Comparison of ENCODE assay signal across 22 mouse cellular contexts in the genomic region with DNA sequence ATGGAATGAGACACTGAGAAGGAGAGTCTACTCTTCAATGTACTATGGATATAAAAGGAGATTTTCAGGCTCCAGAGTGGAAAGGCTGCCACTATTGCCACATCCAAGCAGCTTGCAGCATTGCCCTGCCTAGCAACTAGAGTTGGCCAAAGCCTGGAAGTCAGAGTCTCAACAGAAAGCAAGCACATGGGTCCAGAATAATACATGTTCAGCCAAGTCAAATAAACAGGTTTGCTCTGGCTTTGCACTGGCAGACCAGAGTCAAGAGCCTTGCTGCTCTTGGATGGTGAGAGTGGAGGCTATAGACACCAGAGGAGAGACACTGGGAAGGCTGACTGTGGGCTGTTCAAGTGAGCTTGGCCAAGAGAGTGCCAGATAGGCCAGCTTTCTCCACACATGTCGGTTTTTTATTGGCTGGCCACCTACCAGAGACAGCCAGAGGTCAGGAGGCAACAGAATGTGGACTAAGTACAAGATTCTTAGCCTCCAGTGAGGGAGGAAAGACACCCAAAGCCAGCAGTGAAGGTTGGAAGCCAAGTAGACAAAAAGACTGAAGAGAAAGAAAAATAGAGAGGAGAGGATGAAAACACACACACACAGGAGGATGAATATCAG. TPM values are rescaled to one million over a fixed set of nuclear protein-coding genes. Genes with fewer than 3 reads are reported as not detected.
DNase-seq lines count a peak whose midpoint lies in the region; ATAC-seq and TF ChIP-seq lines count a peak whose summit lies in the region.
"Had no signal": no experiment of that assay in that cellular context is flagged by ENCODE, and none has a peak within 500 bp of the region (broad histone marks: within the 10 kb centered on the region; RNA-seq: fewer than 3 reads in every experiment).

No protein-coding gene starts in this region.

- 0 out of 2 replicates have a peak, but pooled peaks cover 3% of the 10 kb centered on the region for H3K4me1 ChIP-seq in midbrain, postnatal 0 days (ENCODE audit: insufficient read depth, low read length)
- H3K4me1 ChIP-seq in midbrain, embryonic 16.5 days (ENCODE audit: control insufficient read depth, insufficient read depth, low read length) = peaks cover 11% of the 10 kb centered on the region
- no peaks in the 10 kb centered on the region for H3K4me1 ChIP-seq in lung, embryonic 14.5 days (ENCODE audit: insufficient read depth)
- H3K4me1 ChIP-seq: kidney, embryonic 15.5 days; limb, embryonic 13.5 days; liver, embryonic 15.5 days; stomach, embryonic 15.5 days had no signal

- no peak overlapping the region for H3K9ac ChIP-seq in midbrain, postnatal 0 days (replicated peaks; ENCODE audit: low read length, poor library complexity, severe bottlenecking)
- no peak overlapping the region for H3K9ac ChIP-seq in midbrain, embryonic 16.5 days (ENCODE audit: low read depth, low read length)
- no peak overlapping the region for H3K9ac ChIP-seq in lung, embryonic 14.5 days
- H3K9ac ChIP-seq: forebrain, embryonic 15.5 days; hindbrain, embryonic 14.5 days; kidney, embryonic 15.5 days; limb, embryonic 13.5 days; liver, embryonic 15.5 days; midbrain, embryonic 13.5 days; stomach, embryonic 15.5 days had no signal

- H3K27ac ChIP-seq in midbrain, postnatal 0 days (ENCODE audit: low read depth, low read length) = no peak overlapping the region
- H3K27ac ChIP-seq in midbrain, embryonic 16.5 days (ENCODE audit: low read length) = no peak overlapping the region
- H3K27ac ChIP-seq in lung, embryonic 14.5 days (ENCODE audit: low read depth) = no peak overlapping the region
- H3K27ac ChIP-seq: forebrain, embryonic 15.5 days; hindbrain, embryonic 14.5 days; kidney, embryonic 15.5 days; limb, embryonic 13.5 days; liver, embryonic 15.5 days; midbrain, embryonic 13.5 days; stomach, embryonic 15.5 days had no signal

- 43% methylated on average over 1 of the region's 1 CpGs for WGBS in midbrain, postnatal 0 days
- 37% methylated on average over 1 of the region's 1 CpGs for WGBS in midbrain, embryonic 16.5 days
- 22% methylated on average over 1 of the region's 1 CpGs for WGBS in lung, embryonic 14.5 days

- no peaks in the 10 kb centered on the region for H3K36me3 ChIP-seq in midbrain, postnatal 0 days (ENCODE audit: insufficient read depth, low read length)
- H3K36me3 ChIP-seq in midbrain, embryonic 16.5 days (ENCODE audit: control insufficient read depth, insufficient read depth, low read length) = no peaks in the 10 kb centered on the region
- no peaks in the 10 kb centered on the region for H3K36me3 ChIP-seq in lung, embryonic 14.5 days (ENCODE audit: insufficient read depth)
- H3K36me3 ChIP-seq: forebrain, embryonic 15.5 days; kidney, embryonic 15.5 days; limb, embryonic 13.5 days; liver, embryonic 15.5 days; midbrain, embryonic 13.5 days; stomach, embryonic 15.5 days had no signal

- TF ChIP-seq CTCF in midbrain, postnatal 0 days (IDR thresholded peaks at IDR 0.05) = no peak
- no peak for TF ChIP-seq CTCF in lung, embryonic 14.5 days (IDR thresholded peaks at IDR 0.05; ENCODE audit: low read depth)

- no peak overlapping the region for H3K4me3 ChIP-seq in midbrain, postnatal 0 days (ENCODE audit: low read depth, low read length)
- no peak overlapping the region for H3K4me3 ChIP-seq in midbrain, embryonic 16.5 days (ENCODE audit: low read depth, low read length)
- no peak overlapping the region for H3K4me3 ChIP-seq in lung, embryonic 14.5 days (ENCODE audit: low read depth, low read length)
- H3K4me3 ChIP-seq: forebrain, embryonic 15.5 days; kidney, embryonic 15.5 days; limb, embryonic 13.5 days; liver, embryonic 15.5 days; midbrain, embryonic 13.5 days; myocyte; stomach, embryonic 15.5 days had no signal

- intact Hi-C loops in heart, postnatal 10 days (cut with DNase I) = no loop called here

- DNase-seq in heart, adult 18-20 months = peak; percentile 4 to 21
- DNase-seq in heart, postnatal 10 days = no peak
- DNase-seq in midbrain, postnatal 0 days (ENCODE audit: low spot score) = peak; percentile 17
- DNase-seq in lung, embryonic 14.5 days = peak; percentile 5
- DNase-seq in skeletal muscle tissue, adult 2 months (ENCODE audit: low read depth, low spot score) = peak; percentile 5
- DNase-seq in frontal cortex, postnatal 25 days (ENCODE audit: low spot score in 2 of 2) = no peak
- DNase-seq in spleen, adult 12 weeks (ENCODE audit: low spot score) = no peak
- DNase-seq: cerebellum, adult 2 months; thymus, adult 18-20 months had no signal

- no peak overlapping the region for H3K4me2 ChIP-seq in midbrain, postnatal 0 days (ENCODE audit: low read depth, low read length, poor library complexity, severe bottlenecking)
- no peak overlapping the region for H3K4me2 ChIP-seq in midbrain, embryonic 16.5 days (ENCODE audit: low read length)
- H3K4me2 ChIP-seq in lung, embryonic 14.5 days = no peak overlapping the region
- H3K4me2 ChIP-seq: forebrain, embryonic 15.5 days; hindbrain, embryonic 14.5 days; kidney, embryonic 15.5 days; limb, embryonic 13.5 days; liver, embryonic 15.5 days; midbrain, embryonic 13.5 days; stomach, embryonic 15.5 days had no signal

- ATAC-seq in midbrain, postnatal 0 days (ENCODE audit: low FRiP score) = no peak
- ATAC-seq in midbrain, embryonic 16.5 days = no peak
- no peak for ATAC-seq in lung, embryonic 14.5 days (ENCODE audit: insufficient read depth)
- ATAC-seq: forebrain, embryonic 15.5 days; intestine, embryonic 16.5 days; midbrain, embryonic 13.5 days had no signal

- no peaks in the 10 kb centered on the region for H3K9me3 ChIP-seq in midbrain, postnatal 0 days (ENCODE audit: low read length)
- no peaks in the 10 kb centered on the region for H3K9me3 ChIP-seq in midbrain, embryonic 16.5 days (replicated peaks; ENCODE audit: control insufficient read depth, low read length, poor library complexity, severe bottlenecking)
- no peaks in the 10 kb centered on the region for H3K9me3 ChIP-seq in lung, embryonic 14.5 days (ENCODE audit: low read depth, low read length)
- H3K9me3 ChIP-seq: forebrain, embryonic 15.5 days; kidney, embryonic 15.5 days; limb, embryonic 13.5 days; liver, embryonic 15.5 days; midbrain, embryonic 13.5 days; stomach, embryonic 15.5 days had no signal

- no peaks in the 10 kb centered on the region for H3K27me3 ChIP-seq in midbrain, postnatal 0 days (ENCODE audit: insufficient read depth, low read length)
- H3K27me3 ChIP-seq in midbrain, embryonic 16.5 days (ENCODE audit: control insufficient read depth, insufficient read depth, low read depth, low read length) = no peaks in the 10 kb centered on the region
- no peaks in the 10 kb centered on the region for H3K27me3 ChIP-seq in lung, embryonic 14.5 days (ENCODE audit: insufficient read depth, low read length)
- H3K27me3 ChIP-seq: forebrain, embryonic 15.5 days; kidney, embryonic 15.5 days; limb, embryonic 13.5 days; liver, embryonic 15.5 days; stomach, embryonic 15.5 days had no signal

RNA-seq across cellular contexts. Expression of gene Cacna2d3, which starts 49.1 kb away (rescaled TPM):
- 1 to 10 TPM in 1 of 2 experiments, under 1 TPM in 1; 0.67 to 1.1 TPM for total RNA-seq in heart, adult 18-20 months (2021)
- total RNA-seq in heart, postnatal 10 days (2021) = under 1 TPM; 0.41 to 0.52 TPM
- total RNA-seq in midbrain, postnatal 0 days (2014; rRNA removed) = 24.0 and 25.5 TPM in 2 replicates
- polyA plus RNA-seq in midbrain, postnatal 0 days (2015; fragmentation: Nextera tagmentation; extraction: Ambion mirVana) = 27.2 and 32.8 TPM in 2 replicates
- 31.0 and 36.4 TPM in 2 replicates for polyA plus RNA-seq in midbrain, embryonic 16.5 days (2015; fragmentation: Nextera tagmentation; extraction: Ambion mirVana)
- polyA plus RNA-seq in lung, embryonic 14.5 days (2014; fragmentation: Nextera tagmentation; extraction: Ambion mirVana) = 0.22 and 0.45 TPM in 2 replicates
- total RNA-seq: common myeloid progenitor, adult 5-6 weeks; megakaryocyte, adult 5-6 weeks had no signal
- polyA plus RNA-seq: C2C12 had no signal

Comparison
In these comparisons a context has a peak if more than half of its experiments do, and no peak if none do; other contexts are left out.
1. DNase-seq: peak in heart, adult 18-20 months (2 of 2), midbrain, postnatal 0 days (single experiment), lung, embryonic 14.5 days (single experiment) and skeletal muscle tissue, adult 2 months (single experiment); none in heart, postnatal 10 days (0 of 2), frontal cortex, postnatal 25 days (0 of 2) and spleen, adult 12 weeks (single experiment).
2. RNA of gene Cacna2d3, which starts 49.1 kb away (total RNA-seq): 24.0 to 25.5 TPM in midbrain, postnatal 0 days; 0.67 to 1.1 TPM in heart, adult 18-20 months and 0.41 to 0.52 TPM in heart, postnatal 10 days; every median in the first group is over 10 times any median in the second.